Mouse (Mus musculus) v-Abl transformed pro-B cells (cell line): ENCODE results near the gene Nos1.

ENCODE experiments used
- in situ Hi-C, 2 experiments: fragments of 400-800 bp; cut with MboI; formaldehyde crosslinking; loops; one replicate each; pipeline ENCODE4 v1.15.1; 2025; ENCODE audit not compliant: unreplicated experiment in 2 of 2

The Nos1 gene

GRCm38 (mm10) chr5:117891545-117891944 lies 110.7 kb downstream of the Nos1 start:
- in situ Hi-C loops: no loop called here

GRCm38 (mm10) chr5:117894050-117894449 lies 113.2 kb downstream of the Nos1 start:
- in situ Hi-C loops: no loop called here

GRCm38 (mm10) chr5:117898055-117898806 lies 117.4 kb downstream of the Nos1 start:
- in situ Hi-C loops: no loop called here

DNA sequence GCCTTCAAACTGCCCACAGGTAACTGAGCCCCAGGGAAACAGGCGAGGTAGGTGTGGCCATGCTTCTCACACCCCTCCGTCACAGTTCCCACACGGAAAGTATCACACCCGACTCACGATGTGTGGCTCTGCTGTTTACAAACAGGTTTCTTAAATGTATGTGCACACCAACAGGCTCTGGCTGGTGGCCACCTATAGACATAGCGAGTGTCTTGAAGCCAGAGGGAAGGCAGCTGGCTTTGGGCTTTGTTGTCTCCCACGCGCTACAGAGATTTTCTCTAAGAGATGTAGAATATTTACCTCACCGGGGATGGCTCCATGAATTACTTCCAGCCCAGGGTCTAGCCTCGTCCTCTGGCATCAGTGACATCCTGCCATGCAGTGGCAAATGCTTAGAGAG lies 118.5 kb downstream of the Nos1 start:
- in situ Hi-C loops: no loop called here

DNA sequence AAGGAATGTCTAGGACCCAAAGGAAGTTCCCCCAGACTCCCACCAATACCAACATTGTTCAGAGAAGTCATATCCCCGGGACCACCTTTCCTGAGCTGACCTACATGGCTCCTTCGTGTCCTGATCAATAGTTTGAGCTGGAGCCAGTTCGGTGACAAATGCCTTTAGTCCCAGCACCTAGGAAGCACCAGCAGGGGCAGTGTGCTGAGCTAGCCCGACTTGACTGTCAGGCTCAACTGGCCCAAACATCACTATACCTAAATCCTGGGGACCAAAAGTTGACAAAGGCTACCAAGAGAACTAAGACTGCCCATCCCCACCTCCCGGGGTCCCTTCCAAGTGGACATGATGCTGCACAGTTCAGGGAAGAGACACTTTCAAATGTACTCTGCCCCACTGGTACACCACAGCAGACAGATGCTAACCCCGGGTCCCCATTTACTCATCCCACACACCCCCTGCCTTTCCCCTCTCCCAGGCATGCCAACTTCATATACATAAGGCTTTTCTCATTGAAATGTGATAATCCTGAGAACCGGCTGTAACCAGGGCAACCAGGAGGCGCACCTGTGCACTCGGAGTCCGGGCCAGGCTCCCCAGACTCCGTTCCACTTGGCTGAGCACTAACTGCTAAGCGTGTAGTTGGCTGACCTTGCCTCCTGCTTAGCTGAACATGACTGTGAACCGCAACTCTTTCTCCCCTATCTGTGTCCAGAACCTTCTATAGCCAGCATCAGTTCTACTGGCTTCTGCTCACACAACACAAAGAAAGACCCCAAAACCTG lies 120.3 kb downstream of the Nos1 start:
- in situ Hi-C loops: no loop called here

DNA sequence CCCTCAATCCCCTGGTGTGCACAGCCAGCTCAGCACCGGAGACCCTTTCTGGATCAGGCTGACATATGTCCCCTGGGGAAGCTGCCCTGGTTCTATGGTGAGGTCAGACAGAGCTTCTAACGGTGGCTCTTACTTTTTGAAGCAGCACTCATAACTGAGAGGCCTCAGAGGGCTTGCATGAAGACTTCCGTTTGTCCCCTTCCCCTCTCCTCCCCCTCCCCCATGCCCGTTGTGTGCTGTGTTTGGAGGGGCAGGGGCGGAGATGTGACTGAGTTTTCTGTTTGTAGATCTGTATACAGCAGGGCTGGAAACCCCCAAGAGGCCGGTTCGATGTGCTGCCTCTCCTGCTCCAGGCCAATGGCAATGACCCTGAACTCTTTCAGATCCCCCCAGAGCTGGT lies 122.7 kb downstream of the Nos1 start:
- in situ Hi-C loops: no loop called here

GRCm38 (mm10) chr5:117905728-117906127 lies 124.9 kb downstream of the Nos1 start:
- in situ Hi-C loops: no loop called here

- in situ Hi-C loops: no loop called here
Measured at GRCm38 (mm10) chr5:117909524-117909923, 128.7 kb downstream of the Nos1 start.

DNA sequence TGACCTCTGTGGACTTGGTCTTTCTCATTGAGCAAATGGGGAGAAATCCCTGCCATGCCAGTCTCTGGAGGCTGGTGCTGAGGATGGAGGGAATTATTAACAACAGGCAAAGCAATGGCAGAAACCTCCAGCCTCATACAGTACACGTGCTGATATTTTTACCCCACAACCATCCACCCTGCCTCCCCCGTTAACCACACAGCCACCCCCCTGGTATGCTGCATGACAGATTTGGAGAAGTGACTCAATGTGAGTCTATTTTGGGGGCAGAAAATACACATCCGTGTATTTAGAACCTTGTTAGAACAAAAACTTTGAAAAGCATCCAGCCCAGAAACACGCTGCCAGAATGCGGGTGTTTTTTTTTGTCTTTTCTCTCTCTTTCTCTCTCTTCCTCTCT lies 135.5 kb downstream of the Nos1 start:
- in situ Hi-C loops: no loop called here

DNA sequence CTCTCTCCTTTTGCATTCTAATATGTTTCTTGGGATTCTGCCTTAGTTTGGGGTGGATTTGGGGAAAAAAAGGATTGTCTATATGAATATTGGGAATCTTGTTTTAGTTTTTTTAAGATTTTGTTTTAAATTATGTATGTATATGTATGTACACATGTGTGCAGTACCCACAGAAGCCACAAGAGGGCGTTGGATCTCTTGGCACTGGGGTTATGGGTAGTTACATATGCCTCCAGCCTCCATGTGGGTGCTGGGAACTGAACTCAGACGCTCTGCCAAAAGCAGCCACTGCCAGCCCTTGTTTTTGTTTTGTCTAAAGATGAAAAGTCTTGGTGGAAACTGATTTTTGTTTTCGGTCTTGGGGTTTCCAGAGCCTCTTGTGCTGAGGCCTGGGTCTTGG lies 136.1 kb downstream of the Nos1 start:
- in situ Hi-C loops: no loop called here

DNA sequence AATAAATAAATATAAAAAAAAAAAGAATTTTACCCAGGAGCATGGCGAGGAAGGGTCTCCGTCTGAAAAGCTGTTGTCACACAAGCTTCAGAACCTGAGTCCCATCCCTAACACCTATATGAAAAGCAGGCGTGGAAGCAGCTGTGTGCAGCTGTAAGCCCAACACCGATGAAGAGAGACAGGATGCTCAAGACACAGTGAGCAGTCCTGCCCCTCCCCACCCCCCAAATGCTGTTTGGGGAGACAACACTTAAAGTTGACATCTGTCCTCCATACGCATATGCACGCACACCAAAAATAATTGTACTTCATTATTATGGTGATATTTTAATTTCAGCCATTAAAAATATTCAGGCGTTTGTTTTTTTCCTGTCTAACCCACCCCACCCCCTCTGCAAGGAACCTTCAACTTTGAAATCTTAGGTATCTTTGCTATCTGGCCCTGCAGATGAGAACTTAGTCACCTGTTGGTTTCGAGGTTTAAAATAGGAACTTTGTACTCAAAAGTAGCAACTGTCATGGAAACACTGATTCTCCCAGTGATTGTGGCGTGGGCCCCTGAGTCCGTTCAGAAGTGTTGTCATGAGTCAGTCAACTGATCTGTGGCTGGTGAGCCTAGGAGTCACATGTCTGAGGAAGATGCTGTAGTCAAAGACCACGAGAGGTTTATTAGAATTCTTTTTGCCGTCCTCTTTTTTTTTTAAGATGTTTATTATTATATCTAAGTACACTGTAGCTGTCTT lies 141.1 kb downstream of the Nos1 start:
- in situ Hi-C loops: no loop called here

DNA sequence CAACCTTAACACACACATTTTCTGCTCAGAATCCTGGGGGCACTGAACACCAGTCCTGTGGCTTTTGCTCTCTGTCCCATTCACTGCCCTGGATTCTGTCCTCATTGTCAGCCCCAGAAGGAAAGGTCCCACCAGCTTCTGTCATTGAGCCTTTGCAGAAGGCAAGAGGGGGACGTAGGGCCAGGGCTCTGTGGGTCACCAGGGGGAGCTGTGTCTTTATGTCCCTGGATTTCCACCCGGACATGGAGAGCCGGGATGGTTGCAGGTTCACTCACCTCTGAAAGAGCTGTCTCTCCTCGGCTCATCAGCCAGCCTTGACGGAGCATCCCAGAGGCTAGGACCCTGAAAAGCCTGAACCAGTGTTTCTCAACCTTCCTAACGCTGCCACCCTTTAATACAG lies 142.9 kb downstream of the Nos1 start:
- in situ Hi-C loops: no loop called here

GRCm38 (mm10) chr5:117928553-117928952 lies 147.7 kb downstream of the Nos1 start:
- in situ Hi-C loops: loop anchor here (25.0 kb wide), 2 partner anchors 1759 to 1891 kb away; no protein-coding TSS in a partner anchor

- in situ Hi-C loops: loop anchor here (25.0 kb wide), 2 partner anchors 1755 to 1895 kb away; no protein-coding TSS in a partner anchor
Measured at GRCm38 (mm10) chr5:117932222-117932621, 151.4 kb downstream of the Nos1 start.

DNA sequence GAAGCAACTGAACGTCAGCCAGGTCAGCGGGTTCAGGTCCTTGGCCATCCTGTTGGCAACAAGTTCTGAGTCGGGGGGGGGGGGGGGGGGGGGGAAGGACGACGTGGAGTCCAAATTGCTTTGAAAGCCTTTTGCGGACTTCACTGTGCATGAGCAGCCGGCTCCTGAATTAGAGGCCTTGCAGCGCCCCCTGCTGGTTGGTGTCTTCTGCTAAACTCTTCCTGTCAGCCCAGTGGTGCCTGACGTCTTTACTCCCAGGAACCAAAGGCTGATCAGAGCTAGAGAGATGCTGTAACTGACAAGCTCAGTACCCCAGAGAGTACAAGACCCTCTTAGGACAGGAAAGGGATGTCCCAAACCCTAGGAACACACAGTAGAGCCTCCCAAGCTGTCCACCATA lies 152.0 kb downstream of the Nos1 start:
- in situ Hi-C loops: loop anchor here (25.0 kb wide), 2 partner anchors 1754 to 1896 kb away; no protein-coding TSS in a partner anchor

DNA sequence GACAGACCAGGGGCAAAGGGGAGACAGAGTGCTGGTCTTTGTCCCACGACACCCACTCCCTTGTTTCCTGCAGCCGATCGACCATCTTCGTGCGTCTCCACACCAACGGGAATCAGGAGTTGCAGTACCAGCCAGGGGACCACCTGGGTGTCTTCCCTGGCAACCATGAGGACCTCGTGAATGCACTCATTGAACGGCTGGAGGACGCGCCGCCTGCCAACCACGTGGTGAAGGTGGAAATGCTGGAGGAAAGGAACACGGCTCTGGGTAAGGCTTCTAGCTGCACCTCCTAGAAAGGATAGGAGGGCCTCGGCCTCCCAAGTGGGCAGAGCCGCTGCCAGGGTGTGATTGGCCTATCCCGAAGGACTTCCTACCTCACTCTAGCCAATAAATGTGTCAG lies 155.5 kb downstream of the Nos1 start:
- in situ Hi-C loops: loop anchor here (25.0 kb wide), 2 partner anchors 1751 to 1899 kb away; no protein-coding TSS in a partner anchor

- in situ Hi-C loops: loop anchor here (25.0 kb wide), 2 partner anchors 1750 to 1900 kb away; no protein-coding TSS in a partner anchor
Measured at GRCm38 (mm10) chr5:117937186-117937585, 156.4 kb downstream of the Nos1 start.

GRCm38 (mm10) chr5:117938182-117938581 lies 157.3 kb downstream of the Nos1 start:
- in situ Hi-C loops: loop anchor here (25.0 kb wide), 2 partner anchors 1749 to 1901 kb away; no protein-coding TSS in a partner anchor

DNA sequence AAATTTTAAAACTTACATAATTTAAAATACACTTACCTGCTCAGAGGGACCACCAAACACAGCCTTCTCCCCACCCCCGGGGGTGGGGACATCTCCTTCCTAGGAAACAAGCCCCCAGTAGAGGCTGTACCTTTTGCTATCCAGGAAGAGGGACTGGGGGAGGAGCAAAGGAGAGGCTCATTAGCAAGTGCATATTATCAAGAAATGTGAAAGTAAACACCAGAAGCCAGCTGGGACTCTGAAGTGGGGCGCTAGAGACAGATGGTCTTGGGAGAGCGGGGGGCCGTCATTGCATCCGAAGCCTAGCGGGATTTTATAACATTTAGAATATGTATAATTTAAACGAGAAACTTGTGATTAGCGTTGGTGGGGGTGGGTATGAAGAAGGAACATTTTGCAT lies 158.6 kb downstream of the Nos1 start:
- in situ Hi-C loops: loop anchor here (25.0 kb wide), 2 partner anchors 1748 to 1902 kb away; no protein-coding TSS in a partner anchor

GRCm38 (mm10) chr5:117941552-117941951 lies 160.7 kb downstream of the Nos1 start:
- in situ Hi-C loops: loop anchor here (25.0 kb wide), 2 partner anchors 1746 to 1904 kb away; no protein-coding TSS in a partner anchor

GRCm38 (mm10) chr5:117946605-117947004 lies 165.8 kb downstream of the Nos1 start:
- in situ Hi-C loops: loop anchor here (5.0 to 25.0 kb wide), 3 partner anchors 439 to 1909 kb away; no protein-coding TSS in a partner anchor
